Mouse (Mus musculus) frontal cortex, adult (tissue): ENCODE measurements around the gene Higd2a.
"Not testable (repeated sequence)": the region's sequence is repeated elsewhere in the genome, so short reads cannot be mapped to it uniquely, and the experiment has no call there.

Source experiments
- ATAC-seq: cut with Nextera tagmentation; 2 replicates; pipeline ENCODE4 v1.9.2; 2017; ENCODE audit warnings: mild to moderate bottlenecking, moderate library complexity, mixed read lengths; ENCODE audit not compliant: low TSS enrichment

Higd2a gene

GRCm38 (mm10) chr13:54582126-54582525, 7.9 kb upstream of the Higd2a start:
- no peak for ATAC-seq

GRCm38 (mm10) chr13:54582860-54583259, 7.1 kb upstream of the Higd2a start:
- no peak for ATAC-seq

- ATAC-seq: no peak
Measured at GRCm38 (mm10) chr13:54585831-54586230, 4.2 kb upstream of the Higd2a start.

GRCm38 (mm10) chr13:54589414-54589995, 502 bp upstream of the Higd2a start:
- ATAC-seq: no peak; the same call in 1 of the 2 replicates

- no peak for ATAC-seq
Measured at GRCm38 (mm10) chr13:54591776-54592356, 1.9 kb downstream of the Higd2a start.

- no peak for ATAC-seq
Measured at GRCm38 (mm10) chr13:54593617-54594016, 3.6 kb downstream of the Higd2a start.

GRCm38 (mm10) chr13:54596107-54596690, 6.2 kb downstream of the Higd2a start:
- ATAC-seq: no peak

GRCm38 (mm10) chr13:54596870-54597269, 6.9 kb downstream of the Higd2a start:
- no peak for ATAC-seq

GRCm38 (mm10) chr13:54598622-54599143, 8.7 kb downstream of the Higd2a start:
- ATAC-seq: no peak

- no peak for ATAC-seq
Measured at GRCm38 (mm10) chr13:54602639-54603111, 12.7 kb downstream of the Higd2a start.

GRCm38 (mm10) chr13:54603501-54603900, 13.5 kb downstream of the Higd2a start:
- no peak for ATAC-seq

- no peak for ATAC-seq
Measured at GRCm38 (mm10) chr13:54604221-54604620, 14.2 kb downstream of the Higd2a start.

- no peak for ATAC-seq
Measured at GRCm38 (mm10) chr13:54605426-54605825, 15.4 kb downstream of the Higd2a start.

- no peak for ATAC-seq
Measured at GRCm38 (mm10) chr13:54607204-54607603, 17.2 kb downstream of the Higd2a start.

GRCm38 (mm10) chr13:54608002-54608401, 18.0 kb downstream of the Higd2a start:
- no peak for ATAC-seq

GRCm38 (mm10) chr13:54608666-54609065, 18.7 kb downstream of the Higd2a start:
- ATAC-seq: peak; percentile 20; the same call in 1 of the 2 replicates

- ATAC-seq: no peak
Measured at GRCm38 (mm10) chr13:54609301-54609700, 19.3 kb downstream of the Higd2a start.

GRCm38 (mm10) chr13:54610613-54610971, 20.6 kb downstream of the Higd2a start:
- peak; percentile 45; the same call in 1 of the 2 replicates for ATAC-seq

- peak; percentile 87 for ATAC-seq
Measured at GRCm38 (mm10) chr13:54610972-54611754, 21.2 kb downstream of the Higd2a start, which contains the start of gene Cltb. Gene Cltb (minus strand): TSS chr13:54611344.

GRCm38 (mm10) chr13:54613141-54613540, 23.1 kb downstream of the Higd2a start:
- not testable (repeated sequence) for ATAC-seq

- no peak for ATAC-seq
Measured at GRCm38 (mm10) chr13:54616307-54616706, 26.3 kb downstream of the Higd2a start.

- no peak for ATAC-seq
Measured at GRCm38 (mm10) chr13:54616998-54617397, 27.0 kb downstream of the Higd2a start.
